Mouse (Mus musculus) induced T-regulatory cell, adult 2 months (primary cell): ENCODE results near the gene Thoc6.

Source experiments
- DNase-seq: peaks from one replicate; pipeline ENCODE4 v3.0.0-alpha.2; 2012; ENCODE audit warnings: low read depth

The Thoc6 gene

DNA sequence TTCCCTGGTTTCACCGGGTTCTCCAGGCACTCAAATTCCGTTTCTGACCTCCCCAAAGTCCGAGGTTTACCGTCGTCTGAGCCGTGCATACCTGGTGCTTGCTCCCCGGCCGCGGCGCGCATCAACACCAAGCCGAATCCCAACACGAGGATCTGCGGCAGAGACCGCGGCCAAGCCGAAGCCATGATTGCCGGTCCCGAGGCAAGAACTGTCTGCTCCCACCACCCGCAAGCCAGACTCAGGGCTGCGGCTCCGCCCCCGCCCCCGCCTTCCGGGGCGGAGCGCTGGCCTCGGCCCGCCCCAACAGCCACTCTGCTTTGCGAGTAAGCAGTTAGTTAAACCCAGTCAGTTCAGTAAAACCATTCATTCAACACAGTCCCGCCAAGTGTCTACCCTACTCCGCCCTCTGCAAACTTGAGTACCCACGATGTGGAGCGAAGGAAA, 3.6 kb upstream of the Thoc6 start, which contains the start of gene Tnfrsf12a:
Tnfrsf12a (minus strand) TSS at position 233 of the 444 bp plus-strand sequence.
- peak; percentile 95 for DNase-seq

DNA sequence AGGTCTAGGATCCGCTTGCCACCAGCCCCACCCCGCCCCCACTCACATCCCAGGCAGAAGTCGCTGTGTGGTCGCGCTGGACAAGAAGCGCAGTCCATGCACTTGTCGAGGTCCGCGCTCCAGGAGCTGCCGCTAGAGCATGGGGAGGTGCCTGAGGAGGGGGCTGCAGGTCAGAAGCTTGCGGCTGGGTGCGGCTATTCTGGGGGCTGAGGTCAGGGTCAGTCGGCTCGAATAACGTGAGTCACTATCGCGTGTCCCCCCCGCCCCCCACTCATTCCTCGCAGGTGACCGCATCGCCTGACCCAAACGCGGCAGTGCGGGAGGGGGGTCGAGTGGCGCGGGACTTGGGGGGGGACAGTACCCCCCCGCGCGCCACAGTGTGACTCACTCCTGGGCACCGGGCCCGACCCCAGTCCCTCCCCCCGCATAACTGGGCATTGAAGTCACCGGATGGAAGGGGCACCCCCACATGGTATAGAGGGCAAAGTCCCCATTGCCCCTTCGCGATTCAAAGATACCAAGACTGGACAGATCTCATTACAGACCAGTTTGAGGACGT, 2.9 kb upstream of the Thoc6 start:
- peak; percentile 65 for DNase-seq

DNA sequence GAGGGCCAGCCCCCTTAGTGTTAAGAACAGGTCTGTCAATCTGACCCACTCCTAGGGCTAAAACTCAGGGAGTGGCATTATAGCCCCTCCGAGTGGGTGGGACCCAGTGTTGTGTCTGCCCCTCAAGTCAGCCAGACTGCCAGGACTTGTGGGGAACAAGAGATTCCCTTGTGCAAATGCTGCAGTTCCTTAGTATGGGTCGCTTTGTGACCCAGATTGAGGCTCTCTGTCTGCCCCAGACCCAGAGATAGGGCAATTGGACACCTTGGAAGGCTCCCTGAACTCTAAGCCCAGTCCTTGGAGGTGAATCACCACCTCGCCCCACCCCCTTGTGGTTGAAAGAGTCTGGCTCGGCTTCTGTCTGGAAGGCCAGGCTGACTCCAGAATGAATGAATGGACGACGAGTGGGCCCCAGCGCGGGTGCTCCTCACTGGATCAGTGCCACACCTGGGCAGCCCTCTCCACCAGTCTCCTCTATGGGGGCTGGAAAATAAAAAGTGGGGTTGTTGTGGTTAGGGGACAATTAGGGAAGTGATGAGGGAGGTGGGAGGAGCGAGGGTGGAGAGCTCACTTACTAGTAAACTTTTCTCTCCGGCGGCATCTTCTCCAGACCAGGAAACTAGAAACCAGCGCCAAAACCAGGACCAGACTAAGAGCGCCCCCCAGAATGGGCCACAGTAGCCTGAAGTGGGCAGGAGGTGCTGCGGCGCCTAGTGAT, 2.0 kb upstream of the Thoc6 start:
- DNase-seq: peak; percentile 61

DNA sequence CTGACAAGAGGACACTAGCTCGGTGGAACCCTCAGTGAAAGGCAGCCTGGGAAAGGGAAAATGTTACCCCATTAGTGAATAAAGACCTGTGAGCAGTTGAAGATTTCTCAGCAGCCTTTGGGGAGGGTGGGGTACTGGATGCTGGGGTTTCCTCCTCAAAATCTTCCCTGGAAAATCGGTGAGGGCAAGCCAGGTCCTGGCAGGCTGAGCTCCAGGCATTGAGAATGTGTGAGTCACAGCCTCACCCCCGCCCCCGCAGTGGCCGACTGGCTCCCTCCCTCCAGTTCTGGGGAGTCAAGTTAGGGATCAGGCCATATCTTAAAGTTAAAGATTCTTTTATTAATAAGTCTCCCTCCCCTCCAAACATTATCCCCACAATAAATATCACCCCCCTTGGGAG, 1.4 kb upstream of the Thoc6 start:
- no peak for DNase-seq

DNA sequence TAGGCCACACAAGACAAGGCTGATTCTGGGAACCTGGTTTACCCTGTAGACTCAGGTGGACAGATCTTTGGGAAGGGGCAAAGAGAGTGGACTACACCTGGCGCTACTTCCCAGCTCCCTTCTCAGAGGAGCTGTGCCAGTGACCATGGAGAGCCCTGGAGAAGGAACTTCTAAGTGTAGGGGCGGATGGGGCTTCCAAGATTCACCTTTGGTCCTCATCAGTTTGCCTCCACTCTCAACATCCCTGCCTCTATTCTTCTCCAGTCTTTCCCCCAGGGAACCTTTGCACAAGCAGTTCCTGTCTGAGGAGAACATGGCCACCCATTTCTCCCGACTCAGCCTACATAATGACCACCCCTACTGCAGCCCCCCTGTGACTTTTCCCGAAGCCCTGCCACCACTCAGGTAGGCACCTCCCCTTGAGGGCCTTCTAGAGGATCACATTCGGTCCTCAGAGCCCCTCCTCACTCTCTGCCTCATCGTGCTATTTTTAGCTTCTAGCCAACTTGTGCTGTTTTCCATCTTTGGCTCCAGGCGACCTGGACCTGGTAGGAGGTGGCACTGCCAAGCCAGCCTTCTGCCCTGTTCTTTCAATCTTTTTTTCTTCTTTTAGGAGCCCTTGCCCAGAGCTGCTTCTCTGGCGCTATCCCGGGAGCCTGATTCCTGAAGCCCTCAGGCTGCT, 730 bp upstream of the Thoc6 start:
- DNase-seq: peak; percentile 37

DNA sequence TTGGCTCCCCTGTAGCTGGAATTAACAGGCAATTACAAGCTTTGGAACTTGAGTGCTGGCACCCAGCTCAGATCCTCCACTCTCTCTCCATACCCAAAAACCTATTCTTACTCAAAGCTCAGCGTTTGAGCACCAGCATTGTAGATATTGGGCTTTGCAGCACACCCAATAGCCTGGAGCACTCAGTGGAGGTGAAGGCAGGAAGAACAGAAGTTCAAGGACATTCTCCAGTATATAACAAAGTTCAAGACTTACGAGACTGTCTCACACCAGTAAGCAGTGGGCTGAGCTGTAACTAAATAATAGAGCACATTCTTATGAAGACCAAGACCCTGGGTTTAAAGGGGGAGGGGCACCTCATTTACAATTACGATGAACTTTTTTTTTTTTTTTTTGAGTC, 921 bp downstream of the Thoc6 start:
- DNase-seq: no peak

DNA sequence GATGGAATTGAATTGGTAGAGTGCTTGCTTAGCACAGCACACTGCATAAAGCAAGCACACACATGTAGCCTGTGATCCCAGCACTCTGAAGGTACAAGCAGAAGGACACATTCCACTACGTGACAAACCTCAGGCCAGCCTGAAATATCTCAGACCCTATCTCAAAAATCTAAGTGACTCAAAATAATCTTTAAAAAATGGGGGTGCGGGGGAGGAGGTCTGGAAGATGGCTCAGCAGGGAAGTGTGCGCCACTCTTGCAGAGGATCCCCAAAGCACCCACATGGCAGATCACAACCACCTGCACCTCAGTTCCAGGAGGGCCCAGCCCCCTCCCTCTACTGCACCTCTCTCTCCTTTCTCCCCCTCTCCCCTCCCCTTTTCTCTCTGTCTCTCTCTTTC, 2.2 kb downstream of the Thoc6 start:
- no peak for DNase-seq

DNA sequence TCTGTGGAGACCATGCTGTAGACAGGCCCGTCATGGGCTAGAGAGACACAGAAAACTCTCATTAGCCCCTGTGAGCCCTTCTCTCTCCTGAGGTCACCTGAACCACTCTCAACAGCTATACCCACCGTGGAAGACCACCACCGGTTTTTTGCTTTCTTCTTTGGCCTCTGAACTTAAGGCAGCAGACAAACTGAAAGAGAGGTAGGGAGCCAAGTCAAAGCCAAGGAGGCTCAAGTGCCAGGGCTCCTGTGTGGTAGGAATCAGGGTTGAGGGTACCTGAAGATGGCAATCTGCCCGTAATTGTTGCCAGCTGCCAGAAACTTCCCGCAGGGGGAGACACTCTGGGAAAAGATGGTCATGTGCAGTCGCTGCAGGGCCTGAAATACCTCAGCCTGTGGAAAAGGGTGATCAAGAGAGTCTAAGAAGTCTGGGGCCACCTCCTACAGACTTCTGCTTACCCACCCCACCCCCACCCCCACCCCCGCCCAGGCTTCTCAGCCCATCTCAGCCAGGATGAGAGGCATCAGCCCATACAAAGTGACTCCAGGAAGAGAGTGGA, 3.1 kb downstream of the Thoc6 start:
- no peak for DNase-seq

DNA sequence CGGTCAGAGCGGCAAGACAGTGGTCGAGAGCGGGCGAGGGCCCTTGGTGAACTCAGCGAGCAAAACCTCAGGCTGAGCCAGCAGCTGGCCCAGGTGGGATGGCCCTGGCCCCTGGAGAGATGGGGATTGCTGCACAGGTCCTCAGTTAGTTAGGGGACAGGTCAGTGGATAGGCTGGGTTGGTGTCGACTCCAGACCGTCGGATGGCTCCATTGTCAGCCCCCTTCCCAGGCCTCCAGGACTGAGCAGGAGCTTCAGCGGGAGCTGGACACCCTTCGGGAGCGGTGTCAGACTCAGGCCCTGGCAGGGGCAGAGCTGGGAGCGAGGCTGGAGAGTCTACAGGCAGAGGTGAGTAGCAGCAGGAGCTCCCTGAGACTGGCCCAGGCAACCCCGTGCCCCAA, 8.2 kb downstream of the Thoc6 start:
- DNase-seq: no peak

DNA sequence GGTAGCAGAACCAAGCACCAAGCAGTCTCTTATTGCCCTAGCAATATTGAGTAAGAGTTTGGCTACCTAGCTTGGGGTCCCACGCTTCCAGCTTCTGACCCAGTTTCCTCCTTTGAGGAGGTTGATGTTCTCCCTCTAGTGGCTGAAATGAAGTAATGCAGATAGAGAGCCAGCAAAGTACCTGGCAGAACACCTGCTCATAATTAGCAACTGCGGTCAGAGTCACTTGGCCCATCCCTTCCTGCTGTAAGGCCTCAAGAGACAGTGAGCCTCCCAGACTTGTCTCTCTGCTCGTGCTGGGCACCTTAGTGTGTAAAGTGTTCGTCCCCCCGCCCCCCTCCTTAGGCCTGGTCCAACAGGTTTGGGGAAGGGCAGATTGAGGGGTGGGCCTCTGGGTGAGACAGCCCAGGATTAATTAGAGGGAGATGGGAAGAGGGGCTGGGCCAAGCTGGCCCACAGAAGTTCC, 9.1 kb downstream of the Thoc6 start:
- DNase-seq: peak; percentile 78

DNA sequence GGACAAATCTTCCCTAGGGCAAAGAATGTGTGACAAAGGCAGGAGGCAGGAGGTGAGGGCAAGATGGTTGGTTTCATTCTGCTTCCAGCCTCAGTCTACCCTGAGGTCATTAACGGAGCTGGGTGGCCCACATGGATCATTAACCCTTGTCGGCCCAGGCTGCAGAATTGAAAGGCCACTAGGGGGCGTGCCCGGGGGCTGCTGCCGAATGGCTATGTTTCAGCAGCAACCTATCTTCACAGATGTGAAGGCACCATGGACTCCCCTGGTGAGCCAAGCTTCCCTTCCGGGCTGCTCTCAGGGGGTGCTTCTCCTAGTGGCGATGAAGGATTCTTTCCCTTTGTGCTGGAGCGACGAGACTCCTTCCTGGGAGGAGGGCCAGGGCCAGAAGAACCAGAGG, 12.2 kb downstream of the Thoc6 start:
- peak; percentile 68 for DNase-seq

DNA sequence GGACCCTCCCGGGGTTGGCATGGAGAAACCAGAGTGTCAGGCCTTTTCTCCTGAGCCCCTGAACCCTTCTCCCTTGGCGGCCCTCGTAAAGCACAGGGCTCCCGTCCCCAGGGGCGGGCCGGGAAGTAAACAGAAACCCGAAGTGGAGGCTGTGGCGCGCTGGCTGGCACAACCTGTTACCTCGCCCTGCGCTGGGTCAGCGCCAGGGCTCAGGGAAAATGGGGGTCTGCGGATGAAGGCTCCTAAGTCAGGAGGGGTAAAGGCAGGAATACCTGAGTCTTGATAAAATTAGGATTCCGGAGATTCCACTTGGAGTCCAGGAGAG, 12.8 kb downstream of the Thoc6 start:
- no peak for DNase-seq

DNA sequence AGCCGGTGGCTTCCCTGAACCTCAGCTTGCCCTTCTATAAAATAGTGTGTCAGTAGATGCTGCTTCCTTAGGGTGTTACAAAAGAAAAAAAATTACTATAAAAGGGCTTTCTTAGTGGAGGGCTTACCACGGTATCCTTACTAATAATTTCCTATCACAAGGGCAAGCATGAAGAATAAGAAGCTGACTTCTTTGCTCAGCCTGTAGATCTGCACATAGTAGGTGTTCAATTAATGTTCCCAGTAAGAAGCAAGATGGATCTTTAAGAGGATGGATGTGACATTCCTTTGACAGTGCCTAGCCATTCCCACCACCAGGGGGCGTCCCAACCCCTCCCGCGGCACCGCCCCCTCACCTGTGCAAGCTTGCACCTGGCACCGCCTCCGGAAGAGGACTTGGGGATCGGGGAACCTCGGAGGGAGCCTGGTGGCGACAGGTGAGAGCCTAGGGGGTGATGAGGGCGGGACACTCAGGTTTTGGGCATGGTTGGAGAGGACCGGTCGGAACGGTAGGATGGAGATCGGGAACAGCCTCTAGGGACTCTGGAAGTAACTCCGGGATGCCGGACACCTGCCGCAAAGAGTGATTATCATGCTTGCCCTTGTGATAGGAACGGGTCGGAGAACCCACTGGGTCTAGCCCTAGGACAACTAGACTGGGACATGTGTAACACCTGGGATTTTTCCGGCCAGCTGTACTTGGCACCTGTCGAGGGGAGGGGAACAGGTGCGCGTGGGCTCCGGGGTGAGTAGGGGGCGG, 13.4 kb downstream of the Thoc6 start, which contains the start of gene Bicdl2:
Bicdl2 (plus strand) TSS at position 390 of the 759 bp plus-strand sequence.
- peak; percentile 73 for DNase-seq

DNA sequence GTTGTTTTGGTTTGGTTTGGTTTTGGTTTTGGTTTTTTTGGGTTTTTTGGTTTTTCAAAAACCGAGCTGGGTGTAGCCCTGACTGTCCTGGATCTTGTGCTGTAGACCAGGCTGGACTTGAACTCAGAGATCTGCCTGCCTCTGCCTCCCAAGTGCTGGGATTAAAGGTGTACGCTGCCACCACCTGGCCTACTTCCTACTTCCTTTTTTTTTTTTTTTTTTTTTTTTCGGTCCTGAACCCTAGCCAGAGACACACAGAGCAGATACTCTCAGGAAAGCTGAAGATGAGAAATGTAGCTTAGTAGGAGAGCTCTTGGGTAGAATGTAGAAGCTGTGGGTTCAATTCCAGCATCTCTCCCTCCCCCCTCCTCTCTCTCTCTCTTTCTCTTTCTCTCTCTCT, 15.2 kb downstream of the Thoc6 start:
- no peak for DNase-seq

DNA sequence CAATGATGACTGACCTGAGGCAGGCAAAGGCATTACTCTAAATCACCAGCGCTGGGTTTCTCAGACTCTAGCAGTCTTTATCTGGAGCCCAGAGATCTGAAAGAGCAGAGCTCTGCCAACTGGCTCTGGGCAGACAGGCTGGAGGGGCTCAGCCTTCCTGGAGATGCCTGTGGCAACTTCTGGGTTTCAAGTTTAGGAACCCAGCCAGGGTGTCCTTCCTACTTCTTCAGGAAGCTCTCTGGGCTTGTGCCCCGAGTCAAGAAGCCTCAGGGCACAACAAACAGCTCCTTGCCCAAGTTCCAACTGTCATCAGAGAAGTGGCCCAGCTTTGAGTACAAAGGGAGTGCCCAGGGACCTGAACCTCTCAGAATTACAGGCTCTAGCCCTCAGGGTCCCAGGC, 19.3 kb downstream of the Thoc6 start:
- DNase-seq: no peak

DNA sequence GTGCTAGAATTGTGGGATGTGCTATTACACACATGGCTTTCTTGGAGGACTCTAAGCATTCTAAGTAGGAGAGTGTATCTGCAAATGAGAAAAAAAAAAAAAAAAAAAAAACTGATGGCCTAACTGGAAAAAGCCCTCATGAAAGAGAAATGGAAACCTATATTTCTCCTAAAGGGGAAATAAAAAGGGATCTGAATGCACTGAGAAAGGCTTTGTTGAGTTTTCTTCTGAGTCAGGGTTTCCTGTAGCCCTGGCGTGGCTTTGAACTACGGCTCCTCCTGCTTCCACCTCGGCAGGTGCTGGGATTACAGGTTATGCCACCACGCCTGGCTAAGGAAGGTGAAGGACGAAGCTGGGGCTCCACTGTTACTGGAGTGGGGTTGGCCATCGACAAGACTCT, 19.7 kb downstream of the Thoc6 start:
- no peak for DNase-seq

DNA sequence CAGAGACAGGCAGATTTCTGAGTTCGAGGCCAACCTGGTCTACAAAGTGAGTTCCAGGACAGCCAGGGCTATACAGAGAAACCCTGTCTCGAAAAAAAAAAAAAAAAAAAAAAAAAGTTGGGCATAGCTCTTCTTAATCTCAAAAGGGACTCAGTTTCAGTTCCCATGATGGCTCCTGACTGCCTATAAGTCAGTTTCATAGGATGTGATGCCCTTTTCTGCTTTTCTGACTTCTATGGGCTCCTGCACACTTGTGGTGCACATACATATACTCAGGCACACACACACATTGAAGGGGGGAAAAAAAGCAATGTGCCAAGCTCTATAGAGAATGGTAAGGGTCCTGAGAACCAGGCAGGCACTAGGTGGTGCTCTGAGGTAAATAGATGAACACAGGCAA, 20.4 kb downstream of the Thoc6 start:
- no peak for DNase-seq

DNA sequence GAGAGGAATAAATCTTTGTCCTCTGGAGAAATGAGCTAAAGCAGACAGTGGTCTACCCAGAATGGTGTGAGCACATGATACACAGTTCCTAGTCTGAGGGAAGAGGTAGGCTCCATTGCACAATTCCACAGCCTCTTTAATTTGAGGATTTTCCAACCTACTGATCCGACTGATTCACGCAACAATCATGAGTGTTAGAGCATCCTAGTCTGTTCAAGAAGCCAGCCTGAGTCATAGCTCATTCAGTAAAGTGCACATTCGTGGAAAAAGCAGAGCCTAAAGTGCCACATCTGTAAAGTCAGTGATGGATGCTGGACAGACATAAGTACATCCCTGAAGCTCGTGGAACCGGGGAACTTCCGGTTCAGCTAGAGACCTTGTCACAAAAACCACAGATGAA, 22.3 kb downstream of the Thoc6 start:
- no peak for DNase-seq

DNA sequence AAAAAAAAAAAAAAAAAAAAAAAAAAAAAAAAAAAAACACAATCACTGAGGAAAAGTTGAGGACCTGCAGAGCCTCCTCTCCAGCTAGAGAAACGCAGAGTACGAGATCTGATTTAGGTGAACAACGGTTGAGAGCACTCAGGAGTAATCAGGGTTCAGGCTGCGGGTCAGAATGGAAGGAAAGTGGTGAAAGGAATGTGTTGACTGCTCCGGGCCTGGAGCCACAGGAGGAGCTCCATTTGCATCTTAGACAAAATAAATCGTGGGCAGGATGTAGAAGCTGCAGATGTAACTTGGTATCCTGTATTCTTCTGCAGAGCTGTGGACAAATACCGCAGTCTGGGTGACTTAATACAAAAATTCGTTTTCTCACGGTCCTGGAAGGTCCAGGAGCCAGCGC, 27.8 kb downstream of the Thoc6 start:
- no peak for DNase-seq

DNA sequence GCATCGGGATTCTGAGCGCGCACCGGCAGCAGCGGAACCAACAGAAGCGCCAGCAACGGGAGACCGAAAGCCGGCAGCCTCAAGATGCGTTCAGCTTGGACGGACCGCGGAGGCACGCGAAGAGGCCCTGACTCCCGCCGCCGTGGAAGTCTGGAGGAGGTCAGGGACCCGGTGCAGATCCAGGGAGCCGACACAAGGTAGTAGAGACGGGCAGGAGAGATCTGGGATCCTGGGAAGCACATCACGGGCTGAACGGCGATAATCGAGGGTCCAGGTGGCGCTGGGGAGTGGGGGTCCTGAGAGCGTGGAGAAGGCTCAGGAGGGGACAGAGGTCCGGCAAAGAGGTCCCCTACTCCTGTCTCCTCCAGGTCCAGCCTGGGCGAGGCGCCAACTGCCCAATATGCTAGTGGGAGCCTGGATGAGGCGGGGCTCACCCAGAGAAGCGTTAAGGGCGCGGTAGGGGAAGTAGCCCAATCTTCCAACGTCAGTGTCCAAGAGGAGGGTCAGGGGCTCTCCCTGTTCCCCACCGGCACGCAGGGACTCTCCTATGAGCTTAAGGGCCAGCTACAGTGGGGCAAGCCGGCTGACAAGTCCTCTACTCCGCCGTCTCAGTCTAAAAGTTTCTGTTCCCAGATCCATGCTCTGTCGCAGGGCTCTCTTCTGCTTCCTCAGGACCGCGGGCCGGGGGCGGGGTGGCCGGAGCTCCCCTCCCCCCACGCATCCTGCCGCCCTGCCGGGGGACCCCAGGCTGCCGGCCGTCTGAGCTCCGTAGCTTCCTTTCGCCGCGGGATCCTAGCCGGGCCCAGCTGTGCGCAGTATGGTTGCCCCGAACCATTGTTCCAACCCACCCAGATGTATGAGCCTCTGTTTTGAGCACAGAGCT, 28.8 kb downstream of the Thoc6 start, which contains the start of gene Mmp25:
Mmp25 (minus strand) TSS at position 665 of the 883 bp plus-strand sequence.
- peak; percentile 22 for DNase-seq

DNA sequence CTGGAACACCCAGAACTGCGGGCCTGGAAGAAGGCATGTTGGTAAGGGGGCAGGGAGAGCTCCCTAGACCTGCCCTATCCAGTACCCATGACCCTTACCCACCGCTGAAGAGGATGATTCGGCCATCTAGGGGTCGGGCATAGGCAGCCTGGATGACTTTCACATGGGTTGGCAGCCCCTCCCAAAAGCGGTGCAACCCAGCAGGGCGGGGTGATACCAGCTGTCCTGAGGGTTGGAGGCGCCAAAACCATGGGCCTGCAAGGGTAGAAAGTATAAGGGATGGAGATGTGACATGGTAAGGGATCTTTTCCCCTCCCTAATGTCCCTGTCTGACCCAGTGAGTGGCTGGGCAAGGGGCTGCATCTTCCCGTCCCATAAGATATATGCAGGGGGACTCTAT, 42.4 kb downstream of the Thoc6 start:
- DNase-seq: no peak
